Mouse (Mus musculus): ENCODE data around the gene Dlgap1. TPM values are rescaled to one million over a fixed set of nuclear protein-coding genes. Genes with fewer than 3 reads are reported as not detected.
"Not testable (repeated sequence)": the region's sequence is repeated elsewhere in the genome, so short reads cannot be mapped to it uniquely, and the experiment has no call there.

Dlgap1 gene
- total RNA-seq, 2 experiments from 2014 or later, result 539 to 547 TPM

DNA sequence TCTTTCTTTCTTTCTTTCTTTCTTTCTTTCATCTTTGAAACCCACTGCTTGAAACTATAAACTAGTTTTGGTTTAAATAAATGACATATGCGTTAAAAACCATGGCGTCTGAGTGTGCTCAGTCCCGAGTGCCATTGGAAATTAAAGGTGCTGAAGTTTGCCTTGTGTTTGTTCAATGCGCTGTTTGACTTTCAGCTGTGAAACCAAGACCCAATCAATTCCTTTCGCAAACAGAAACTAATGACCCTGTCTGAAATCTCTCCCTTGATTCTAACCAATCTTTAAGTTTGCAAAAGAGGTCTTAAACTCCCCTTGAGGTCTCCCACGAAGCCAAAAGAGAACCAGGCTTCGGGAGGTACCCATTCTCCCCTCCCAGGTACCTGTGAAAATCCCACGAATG is 854.2 kb downstream of the Dlgap1 start:
- no peak for DNase-seq (ENCODE audit: low spot score in 2 of 2)
- Histone ChIP-seq H3K27ac (no peak overlapping the region), H3K4me3 (no peak overlapping the region)
- no peak for TF ChIP-seq CTCF (conservative IDR thresholded peaks at IDR 0.05)

DNA sequence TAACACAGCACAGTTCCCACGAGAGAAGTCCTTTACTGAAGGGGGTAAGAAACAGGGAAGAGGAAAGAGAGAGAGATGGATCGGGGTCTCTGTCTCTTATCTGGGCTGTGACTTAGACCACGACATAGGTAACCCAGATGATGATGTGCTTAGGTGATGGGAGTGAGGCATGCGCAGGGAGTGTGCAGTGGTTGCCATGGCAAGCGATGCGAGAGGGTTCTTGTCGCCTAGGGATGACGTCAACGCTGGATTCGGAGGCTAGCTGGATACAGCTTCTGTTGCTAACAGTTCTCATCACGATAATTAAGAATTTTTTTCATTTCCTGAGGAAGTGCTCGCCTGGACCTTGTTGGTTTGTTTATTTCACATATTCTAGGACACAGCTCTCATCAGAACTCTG is 857.4 kb downstream of the Dlgap1 start:
- Histone ChIP-seq H3K27ac (peak overlapping the region; percentile 57; the same call in 1 of the 2 replicates), H3K4me3 (peak overlapping the region; percentile 17; the same call in 1 of the 2 replicates)
- no peak for TF ChIP-seq CTCF (conservative IDR thresholded peaks at IDR 0.05)
- DNase-seq (ENCODE audit: low spot score in 2 of 2), result peak; percentile 75 to 82

DNA sequence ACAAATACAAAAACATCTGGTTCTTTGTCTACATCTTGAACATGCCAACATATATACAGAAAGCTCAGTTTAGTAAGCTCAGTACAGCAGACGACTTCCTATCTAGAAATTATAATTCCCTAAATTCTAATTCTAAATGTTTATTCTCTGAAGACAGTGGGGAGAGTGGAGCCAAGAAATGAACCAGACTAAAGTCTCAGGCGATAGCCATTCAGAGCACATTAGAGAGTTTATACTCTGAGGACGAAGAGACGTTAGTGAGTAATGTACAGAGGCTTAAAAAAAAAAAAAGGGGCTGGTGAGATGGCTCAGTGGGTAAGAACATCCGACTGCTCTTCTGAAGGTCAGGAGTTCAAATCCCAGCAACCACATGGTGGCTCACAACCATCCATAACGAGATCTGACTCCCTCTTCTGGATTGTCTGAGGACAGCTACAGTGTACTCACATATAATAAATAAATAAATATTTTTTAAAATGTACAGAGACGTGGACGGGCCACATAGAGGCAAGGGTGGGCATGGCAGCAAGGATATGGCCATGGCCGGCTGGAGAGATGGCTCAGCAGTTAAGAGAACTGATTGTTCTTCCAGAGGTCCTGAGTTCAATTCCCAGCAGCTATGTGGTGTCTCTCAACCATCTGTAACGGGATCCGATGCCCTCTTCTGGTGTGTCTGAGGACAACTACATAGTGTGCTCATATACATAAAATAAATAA is 858.7 kb downstream of the Dlgap1 start:
- not testable (repeated sequence) for H3K27ac ChIP-seq; DNase-seq (ENCODE audit: low spot score in 2 of 2); H3K4me3 ChIP-seq
- 0 out of 2 replicates have a peak, but pooled peaks have one; percentile 7 for TF ChIP-seq CTCF (conservative IDR thresholded peaks at IDR 0.05)

- Histone ChIP-seq H3K4me3 (no peak overlapping the region), H3K27ac (no peak overlapping the region)
- TF ChIP-seq CTCF (conservative IDR thresholded peaks at IDR 0.05), result no peak
- no peak for DNase-seq (ENCODE audit: low spot score in 2 of 2)
Measured at GRCm38 (mm10) chr17:70828180-70828528, 859.3 kb downstream of the Dlgap1 start.

DNA sequence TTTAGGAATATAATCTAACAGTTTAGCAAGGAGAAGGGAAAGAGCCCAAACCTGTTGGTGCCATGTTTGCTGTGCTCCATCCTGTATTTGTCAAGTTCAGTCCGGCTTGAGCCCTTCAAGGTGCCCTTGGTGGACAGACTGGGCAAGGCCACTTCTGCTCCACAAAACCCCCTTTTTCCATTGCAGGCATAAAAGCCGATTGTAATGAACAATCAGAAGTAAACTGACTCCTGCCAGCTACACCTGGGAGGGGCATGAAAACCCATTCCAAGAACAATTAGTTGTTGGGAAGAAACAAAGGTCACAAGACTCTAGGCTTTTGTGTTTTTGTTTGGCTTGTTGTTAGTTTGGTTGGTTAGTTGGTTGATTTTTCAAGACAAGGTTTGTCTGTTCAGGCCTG is 859.7 kb downstream of the Dlgap1 start:
- H3K4me3 ChIP-seq, result no peak overlapping the region
- no peak for TF ChIP-seq CTCF (conservative IDR thresholded peaks at IDR 0.05)
- H3K27ac ChIP-seq, result no peak overlapping the region
- DNase-seq (ENCODE audit: low spot score in 2 of 2), result no peak

GRCm38 (mm10) chr17:70829217-70829616 is 860.3 kb downstream of the Dlgap1 start:
- no peak for TF ChIP-seq CTCF (conservative IDR thresholded peaks at IDR 0.05)
- H3K27ac ChIP-seq, result no peak overlapping the region
- H3K4me3 ChIP-seq, result no peak overlapping the region
- no peak for DNase-seq (ENCODE audit: low spot score in 2 of 2)

DNA sequence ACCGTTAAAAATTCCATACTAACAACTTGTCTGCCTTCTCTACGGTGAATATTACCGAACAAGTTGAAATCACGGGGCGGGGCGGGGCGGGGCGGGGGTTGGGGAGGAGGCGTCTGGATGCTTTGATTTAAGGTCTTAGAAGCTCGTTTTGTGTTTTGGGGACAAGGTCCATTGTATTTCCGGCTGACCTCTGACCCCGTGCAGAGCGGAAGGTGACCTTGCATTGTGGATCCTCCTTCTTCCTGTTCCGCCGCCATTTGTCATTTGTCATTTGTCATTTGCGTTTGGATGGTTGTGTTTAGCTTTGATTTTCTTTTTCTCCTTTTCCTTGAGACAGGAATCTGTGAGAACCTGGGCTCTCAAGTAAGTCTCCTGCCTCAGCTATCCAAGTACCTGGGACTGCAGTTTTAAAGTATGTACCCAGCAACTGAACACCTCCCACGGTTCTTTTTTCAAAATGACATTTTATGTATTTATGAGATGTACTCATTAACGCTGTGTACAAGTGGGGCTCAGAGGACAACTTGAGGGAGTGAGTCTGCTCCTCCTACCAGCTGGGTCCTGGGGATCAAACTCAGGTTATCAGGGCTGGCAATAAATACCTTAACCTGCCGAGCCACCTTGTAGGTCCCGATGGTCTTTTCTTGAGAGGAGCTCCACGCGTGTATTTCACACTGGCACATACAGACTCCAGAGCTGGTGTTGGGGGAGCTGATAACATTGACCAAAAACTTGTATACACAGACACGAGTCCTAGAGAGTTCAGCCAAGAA is 861.3 kb downstream of the Dlgap1 start:
- no peak for TF ChIP-seq CTCF (conservative IDR thresholded peaks at IDR 0.05)
- H3K4me3 ChIP-seq, result no peak overlapping the region
- no peak overlapping the region for H3K27ac ChIP-seq
- DNase-seq (ENCODE audit: low spot score in 2 of 2), result no peak

GRCm38 (mm10) chr17:70831591-70831990 is 862.7 kb downstream of the Dlgap1 start:
- H3K4me3 ChIP-seq, result no peak overlapping the region
- no peak overlapping the region for H3K27ac ChIP-seq
- no peak for DNase-seq (ENCODE audit: low spot score in 2 of 2)

GRCm38 (mm10) chr17:70832544-70832943 is 863.7 kb downstream of the Dlgap1 start:
- Histone ChIP-seq H3K27ac (no peak overlapping the region), H3K4me3 (no peak overlapping the region)
- DNase-seq (ENCODE audit: low spot score in 2 of 2), result no peak
- TF ChIP-seq CTCF (conservative IDR thresholded peaks at IDR 0.05), result no peak

More at GRCm38 (mm10) chr17:70831591-70831990, 862.7 kb downstream of the Dlgap1 start:
- no peak for TF ChIP-seq CTCF (conservative IDR thresholded peaks at IDR 0.05)

GRCm38 (mm10) chr17:70834430-70834965 is 865.6 kb downstream of the Dlgap1 start:
- peak overlapping the region; percentile 43 for H3K4me3 ChIP-seq
- TF ChIP-seq CTCF (conservative IDR thresholded peaks at IDR 0.05), result no peak
- H3K27ac ChIP-seq, result peak overlapping the region; percentile 11; the same call in 1 of the 2 replicates
- no peak for DNase-seq (ENCODE audit: low spot score in 2 of 2)

DNA sequence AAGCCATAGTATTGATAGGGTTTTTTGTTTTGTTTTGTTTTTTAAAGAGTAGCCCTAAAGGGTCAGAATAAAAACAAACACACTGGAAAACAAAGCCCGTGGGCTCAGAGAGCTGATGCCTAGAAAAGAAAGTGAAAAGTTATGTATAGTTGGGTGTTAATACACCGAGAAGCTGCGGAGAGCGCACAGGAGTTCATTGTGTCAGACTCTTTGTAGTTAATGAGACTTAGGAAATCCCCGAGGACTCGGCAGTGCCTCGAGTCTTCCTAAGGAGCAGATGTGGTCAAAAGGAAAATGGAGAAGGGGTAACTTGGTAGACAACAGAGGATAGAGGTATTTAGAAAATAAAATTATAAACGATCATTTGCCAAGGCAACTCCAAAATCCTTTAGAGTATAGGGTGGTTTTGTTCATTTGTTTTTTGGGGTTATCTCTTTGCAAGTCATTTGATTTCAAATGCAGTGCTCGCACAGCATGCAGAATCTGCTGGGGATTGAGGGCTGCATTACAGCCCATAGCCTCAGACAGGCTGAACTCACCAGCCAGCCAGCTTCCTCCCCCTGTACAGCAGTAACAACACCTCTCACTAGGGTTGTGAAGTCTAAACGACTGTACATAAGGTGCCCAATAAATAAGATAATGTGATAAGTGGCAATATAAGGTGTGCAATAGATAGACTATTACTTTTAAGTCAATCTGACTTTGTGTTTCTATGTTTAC is 866.4 kb downstream of the Dlgap1 start:
- DNase-seq (ENCODE audit: low spot score in 2 of 2), result no peak
- peak overlapping the region; percentile 11; the same call in 1 of the 2 replicates for H3K27ac ChIP-seq
- no peak for TF ChIP-seq CTCF (conservative IDR thresholded peaks at IDR 0.05)
- peak overlapping the region; percentile 43 for H3K4me3 ChIP-seq

GRCm38 (mm10) chr17:70836820-70837219 is 867.9 kb downstream of the Dlgap1 start:
- no peak overlapping the region for H3K27ac ChIP-seq
- DNase-seq (ENCODE audit: low spot score in 2 of 2), result no peak
- TF ChIP-seq CTCF (conservative IDR thresholded peaks at IDR 0.05), result no peak

DNA sequence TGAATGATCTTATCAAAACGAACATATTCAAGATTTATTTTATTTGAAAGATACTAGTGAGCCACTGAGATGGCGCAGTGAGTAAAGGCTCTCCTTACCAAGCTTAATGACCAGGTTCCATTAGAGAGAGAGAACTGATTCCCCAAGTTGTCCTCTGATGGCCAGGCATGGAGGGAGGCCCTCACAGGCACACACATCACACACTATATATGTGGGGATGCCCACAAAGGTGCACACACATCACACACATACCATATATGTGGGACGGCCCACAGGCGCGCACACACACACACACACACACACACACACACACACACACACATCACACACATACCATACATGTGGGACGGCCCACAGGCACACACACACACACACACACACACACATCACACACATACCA is 868.6 kb downstream of the Dlgap1 start:
- not testable (repeated sequence) for DNase-seq (ENCODE audit: low spot score in 2 of 2); H3K27ac ChIP-seq; H3K4me3 ChIP-seq

More at GRCm38 (mm10) chr17:70836820-70837219, 867.9 kb downstream of the Dlgap1 start:
- H3K4me3 ChIP-seq, result no peak overlapping the region
